Mouse (Mus musculus): ENCODE results near the gene Fndc3b. TPM values are rescaled to one million over a fixed set of nuclear protein-coding genes. Genes with fewer than 3 reads are reported as not detected.

The Fndc3b gene
- polyA plus RNA-seq (2015; fragmentation: Nextera tagmentation; extraction: Ambion mirVana) = 14.0 and 15.4 TPM in 2 replicates

DNA sequence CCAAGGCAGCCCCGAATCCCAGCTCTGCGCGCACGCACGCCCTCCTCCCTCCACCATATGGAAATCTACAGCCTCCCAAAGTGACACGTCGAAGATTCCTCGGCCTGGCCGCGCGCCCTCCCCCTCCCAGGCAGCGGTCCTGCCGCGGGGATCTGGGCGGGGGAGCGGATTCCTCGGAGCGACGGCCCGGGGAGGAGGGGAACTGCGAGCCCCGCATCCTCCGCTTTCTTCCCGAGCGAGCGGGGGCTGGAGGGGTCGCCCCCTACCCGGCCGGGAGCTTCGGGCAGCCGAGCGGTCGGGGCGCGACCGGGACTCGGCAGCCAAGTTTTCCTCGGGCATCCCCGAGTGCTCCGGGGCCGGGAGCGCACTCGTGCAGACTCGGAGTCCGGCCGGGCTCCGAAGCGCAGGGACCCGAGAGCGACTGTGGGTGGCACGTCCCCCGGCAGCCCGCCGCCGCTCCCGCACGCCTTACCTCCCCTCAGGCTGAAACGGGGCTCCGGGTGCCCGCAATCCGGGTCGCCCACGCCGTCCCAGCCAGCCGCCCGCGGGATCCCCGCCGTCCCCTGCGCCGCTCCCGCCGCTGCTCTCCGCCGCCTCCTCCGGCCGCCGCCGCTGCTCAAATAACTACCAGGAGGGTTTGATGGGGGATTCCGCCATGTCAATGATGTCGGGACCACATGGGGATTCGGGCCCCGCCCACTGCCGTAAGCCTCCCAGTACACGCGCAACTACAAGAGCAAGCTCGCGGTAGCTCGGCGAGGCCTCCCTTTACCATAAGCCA is at the start of gene Fndc3b:
Fndc3b (minus strand) TSS at position 660 of the 781 bp plus-strand sequence.
- peak within 1 kb of the TSS; percentile 96 for H3K9ac ChIP-seq (ENCODE audit: low read depth, low read length)
- no peaks in the 10 kb centered on the region for H3K36me3 ChIP-seq (ENCODE audit: control insufficient read depth, insufficient read depth, low read length)
- no peaks in the 10 kb centered on the region for H3K27me3 ChIP-seq (replicated peaks; ENCODE audit: control insufficient read depth, insufficient read depth, low read length)
- peak; percentile 82 for ATAC-seq
- peak within 1 kb of the TSS; percentile 75 for H3K4me2 ChIP-seq (ENCODE audit: low read depth, low read length)
- no peaks in the 10 kb centered on the region for H3K9me3 ChIP-seq (ENCODE audit: control insufficient read depth, low read length)
- H3K4me1 ChIP-seq (ENCODE audit: control insufficient read depth, insufficient read depth, low read length) = peaks cover 22% of the 10 kb centered on the region
- H3K27ac ChIP-seq (ENCODE audit: low read length) = peak within 1 kb of the TSS; percentile 99
- H3K4me3 ChIP-seq (ENCODE audit: low read length) = peak within 1 kb of the TSS; percentile 95
- WGBS = under 1% methylated on average over 83 of the region's 90 CpGs

GRCm38 (mm10) chr3:27760278-27760677 is 49.2 kb upstream of the Fndc3b start:
- no peak overlapping the region for H3K4me2 ChIP-seq (ENCODE audit: low read depth, low read length)
- WGBS = 47% methylated on average over 2 of the region's 2 CpGs
- no peaks in the 10 kb centered on the region for H3K9me3 ChIP-seq (ENCODE audit: control insufficient read depth, low read length)
- H3K4me1 ChIP-seq (ENCODE audit: control insufficient read depth, insufficient read depth, low read length) = no peaks in the 10 kb centered on the region
- no peak overlapping the region for H3K4me3 ChIP-seq (ENCODE audit: low read length)
- no peak overlapping the region for H3K9ac ChIP-seq (ENCODE audit: low read depth, low read length)
- no peaks in the 10 kb centered on the region for H3K27me3 ChIP-seq (replicated peaks; ENCODE audit: control insufficient read depth, insufficient read depth, low read length)
- ATAC-seq = no peak
- H3K36me3 ChIP-seq (ENCODE audit: control insufficient read depth, insufficient read depth, low read length) = no peaks in the 10 kb centered on the region
- H3K27ac ChIP-seq (ENCODE audit: low read length) = no peak overlapping the region

DNA sequence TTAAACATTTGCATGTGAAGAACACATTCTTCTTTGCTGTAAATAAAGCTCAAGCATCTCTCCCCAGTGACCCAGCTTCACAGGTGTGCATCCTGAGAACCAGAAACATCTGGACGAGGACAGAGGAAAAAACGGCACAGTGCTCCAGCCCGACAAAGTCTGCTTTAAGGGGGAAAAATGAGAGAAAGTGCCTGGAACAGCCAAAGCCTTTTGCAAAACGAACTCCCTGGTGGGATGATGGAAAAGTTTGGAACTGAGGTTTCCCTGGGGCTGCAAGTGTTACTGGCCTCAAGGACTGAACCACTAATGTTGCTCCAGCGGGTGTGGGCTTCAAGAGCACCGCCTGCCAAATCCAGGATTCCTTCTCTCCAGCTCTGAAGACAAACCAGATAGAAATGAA is 47.9 kb upstream of the Fndc3b start:
- Histone ChIP-seq H3K9ac (ENCODE audit: low read depth, low read length) (no peak overlapping the region), H3K4me1 (ENCODE audit: control insufficient read depth, insufficient read depth, low read length) (no peaks in the 10 kb centered on the region), H3K4me3 (ENCODE audit: low read length) (no peak overlapping the region), H3K4me2 (ENCODE audit: low read depth, low read length) (no peak overlapping the region), H3K9me3 (ENCODE audit: control insufficient read depth, low read length) (no peaks in the 10 kb centered on the region), H3K36me3 (ENCODE audit: control insufficient read depth, insufficient read depth, low read length) (no peaks in the 10 kb centered on the region), H3K27me3 (replicated peaks; ENCODE audit: control insufficient read depth, insufficient read depth, low read length) (no peaks in the 10 kb centered on the region), H3K27ac (ENCODE audit: low read length) (no peak overlapping the region)
- ATAC-seq = no peak
- WGBS = 39% methylated on average over 6 of the region's 6 CpGs

DNA sequence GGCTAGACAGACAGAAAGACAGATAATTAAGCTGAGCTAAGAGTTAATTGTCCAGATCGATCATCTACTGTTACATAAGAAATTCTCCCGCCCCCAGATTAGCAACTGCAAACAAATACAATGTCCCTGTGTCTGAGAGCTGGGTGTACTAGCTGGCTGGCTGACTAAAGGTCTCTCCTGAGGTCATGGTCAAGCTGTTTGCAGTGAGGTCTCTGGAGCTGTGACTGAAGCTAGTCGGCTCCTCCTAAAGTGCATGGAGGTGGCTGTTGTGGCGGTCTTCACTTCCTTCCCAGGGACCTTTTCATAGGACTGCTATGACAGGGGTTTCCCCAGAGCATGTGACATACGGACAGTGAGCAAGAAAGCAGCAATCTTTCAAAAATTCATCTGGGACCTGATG is 40.5 kb upstream of the Fndc3b start:
- no peaks in the 10 kb centered on the region for H3K9me3 ChIP-seq (ENCODE audit: control insufficient read depth, low read length)
- ATAC-seq = 0 out of 2 replicates have a peak, but pooled peaks have one; percentile 31
- no peak overlapping the region for H3K4me2 ChIP-seq (ENCODE audit: low read depth, low read length)
- H3K9ac ChIP-seq (ENCODE audit: low read depth, low read length) = no peak overlapping the region
- H3K4me3 ChIP-seq (ENCODE audit: low read length) = no peak overlapping the region
- H3K27ac ChIP-seq (ENCODE audit: low read length) = no peak overlapping the region
- WGBS = 64% methylated on average over 5 of the region's 5 CpGs
- no peaks in the 10 kb centered on the region for H3K27me3 ChIP-seq (replicated peaks; ENCODE audit: control insufficient read depth, insufficient read depth, low read length)
- no peaks in the 10 kb centered on the region for H3K36me3 ChIP-seq (ENCODE audit: control insufficient read depth, insufficient read depth, low read length)
- H3K4me1 ChIP-seq (ENCODE audit: control insufficient read depth, insufficient read depth, low read length) = no peaks in the 10 kb centered on the region

DNA sequence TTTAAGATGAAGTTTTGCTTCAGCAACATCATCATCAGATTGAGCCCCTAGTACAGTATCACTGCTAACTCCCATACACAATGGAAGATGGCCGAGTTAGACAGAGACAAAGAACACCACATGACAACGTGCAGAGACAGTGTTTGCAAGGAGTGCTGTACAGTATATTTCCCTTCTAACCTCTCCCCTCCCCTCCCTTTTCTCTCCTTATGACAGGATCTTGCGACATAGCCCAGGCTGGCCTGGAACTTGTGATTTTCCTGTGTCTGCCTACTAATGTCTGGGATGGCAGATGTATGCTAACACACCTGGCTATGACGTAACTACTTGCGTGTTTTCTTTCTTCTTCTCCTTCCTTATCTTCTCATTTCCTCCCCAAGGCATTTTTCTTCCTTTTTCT is 40.0 kb upstream of the Fndc3b start:
- no peak overlapping the region for H3K4me2 ChIP-seq (ENCODE audit: low read depth, low read length)
- no peaks in the 10 kb centered on the region for H3K36me3 ChIP-seq (ENCODE audit: control insufficient read depth, insufficient read depth, low read length)
- H3K27me3 ChIP-seq (replicated peaks; ENCODE audit: control insufficient read depth, insufficient read depth, low read length) = no peaks in the 10 kb centered on the region
- H3K4me3 ChIP-seq (ENCODE audit: low read length) = no peak overlapping the region
- no peak overlapping the region for H3K9ac ChIP-seq (ENCODE audit: low read depth, low read length)
- H3K9me3 ChIP-seq (ENCODE audit: control insufficient read depth, low read length) = no peaks in the 10 kb centered on the region
- peak; percentile 38 for ATAC-seq
- WGBS = 69% methylated on average over 5 of the region's 5 CpGs
- no peak overlapping the region for H3K27ac ChIP-seq (ENCODE audit: low read length)
- no peaks in the 10 kb centered on the region for H3K4me1 ChIP-seq (ENCODE audit: control insufficient read depth, insufficient read depth, low read length)

GRCm38 (mm10) chr3:27745651-27746050 is 34.5 kb upstream of the Fndc3b start:
- no peak overlapping the region for H3K9ac ChIP-seq (ENCODE audit: low read depth, low read length)
- WGBS = 92% methylated on average over 9 of the region's 9 CpGs
- no peaks in the 10 kb centered on the region for H3K9me3 ChIP-seq (ENCODE audit: control insufficient read depth, low read length)
- H3K4me3 ChIP-seq (ENCODE audit: low read length) = no peak overlapping the region
- no peak for ATAC-seq
- no peak overlapping the region for H3K27ac ChIP-seq (ENCODE audit: low read length)
- no peaks in the 10 kb centered on the region for H3K36me3 ChIP-seq (ENCODE audit: control insufficient read depth, insufficient read depth, low read length)
- H3K4me2 ChIP-seq (ENCODE audit: low read depth, low read length) = no peak overlapping the region
- no peaks in the 10 kb centered on the region for H3K4me1 ChIP-seq (ENCODE audit: control insufficient read depth, insufficient read depth, low read length)
- H3K27me3 ChIP-seq (replicated peaks; ENCODE audit: control insufficient read depth, insufficient read depth, low read length) = no peaks in the 10 kb centered on the region

- Histone ChIP-seq H3K4me2 (ENCODE audit: low read depth, low read length) (no peak overlapping the region), H3K4me3 (ENCODE audit: low read length) (no peak overlapping the region), H3K9ac (ENCODE audit: low read depth, low read length) (no peak overlapping the region), H3K27ac (ENCODE audit: low read length) (no peak overlapping the region), H3K27me3 (replicated peaks; ENCODE audit: control insufficient read depth, insufficient read depth, low read length) (no peaks in the 10 kb centered on the region), H3K4me1 (ENCODE audit: control insufficient read depth, insufficient read depth, low read length) (no peaks in the 10 kb centered on the region), H3K9me3 (ENCODE audit: control insufficient read depth, low read length) (no peaks in the 10 kb centered on the region), H3K36me3 (ENCODE audit: control insufficient read depth, insufficient read depth, low read length) (no peaks in the 10 kb centered on the region)
- 45% methylated on average over 7 of the region's 7 CpGs for WGBS
- ATAC-seq = peak; percentile 90
Measured at GRCm38 (mm10) chr3:27744754-27745153, 33.6 kb upstream of the Fndc3b start.

DNA sequence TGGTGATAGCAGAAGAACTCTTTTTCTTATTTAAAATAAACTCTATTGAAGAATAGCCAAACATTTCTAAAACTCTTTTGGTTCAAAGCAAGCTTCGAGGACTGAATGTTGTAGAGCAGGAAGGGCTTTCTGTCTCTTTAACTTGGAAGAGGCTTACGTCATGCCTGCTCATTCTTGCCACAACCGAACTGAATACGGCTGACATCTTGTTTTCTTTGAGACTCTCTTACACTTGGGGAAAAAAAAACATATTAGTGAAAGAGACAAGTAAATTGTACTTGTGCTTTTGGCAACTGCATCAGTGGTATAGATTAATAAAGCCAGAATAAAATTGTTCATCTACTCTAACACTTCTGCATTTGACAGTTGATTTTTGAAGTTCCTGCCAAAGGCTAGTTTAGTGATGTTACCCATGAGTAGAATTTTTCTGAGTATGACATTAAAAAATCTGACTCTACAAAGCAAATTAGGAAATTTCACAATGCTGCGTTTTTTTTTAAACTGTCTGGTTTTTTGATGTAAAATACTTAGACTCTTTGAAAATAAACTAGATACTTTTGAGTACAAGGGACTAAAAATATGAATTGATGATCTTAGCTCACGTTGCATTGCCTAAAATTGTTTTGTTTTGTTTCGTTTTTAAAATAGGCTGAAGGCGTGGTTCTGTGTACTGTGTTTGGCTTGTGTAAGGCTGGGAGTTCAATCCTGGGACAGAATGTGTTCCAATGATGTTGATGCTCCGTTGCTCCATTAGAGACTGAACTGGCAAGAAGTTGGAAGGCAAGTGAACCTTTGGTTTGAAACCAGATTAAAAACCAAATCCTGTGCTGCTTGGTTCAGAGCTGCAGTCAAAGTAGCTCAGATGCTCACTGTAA is 32.4 kb upstream of the Fndc3b start:
- no peaks in the 10 kb centered on the region for H3K4me1 ChIP-seq (ENCODE audit: control insufficient read depth, insufficient read depth, low read length)
- H3K36me3 ChIP-seq (ENCODE audit: control insufficient read depth, insufficient read depth, low read length) = no peaks in the 10 kb centered on the region
- no peak overlapping the region for H3K4me2 ChIP-seq (ENCODE audit: low read depth, low read length)
- H3K9me3 ChIP-seq (ENCODE audit: control insufficient read depth, low read length) = no peaks in the 10 kb centered on the region
- WGBS = 77% methylated on average over 9 of the region's 9 CpGs
- no peak for ATAC-seq
- no peak overlapping the region for H3K27ac ChIP-seq (ENCODE audit: low read length)
- no peak overlapping the region for H3K4me3 ChIP-seq (ENCODE audit: low read length)
- no peak overlapping the region for H3K9ac ChIP-seq (ENCODE audit: low read depth, low read length)
- H3K27me3 ChIP-seq (replicated peaks; ENCODE audit: control insufficient read depth, insufficient read depth, low read length) = no peaks in the 10 kb centered on the region

DNA sequence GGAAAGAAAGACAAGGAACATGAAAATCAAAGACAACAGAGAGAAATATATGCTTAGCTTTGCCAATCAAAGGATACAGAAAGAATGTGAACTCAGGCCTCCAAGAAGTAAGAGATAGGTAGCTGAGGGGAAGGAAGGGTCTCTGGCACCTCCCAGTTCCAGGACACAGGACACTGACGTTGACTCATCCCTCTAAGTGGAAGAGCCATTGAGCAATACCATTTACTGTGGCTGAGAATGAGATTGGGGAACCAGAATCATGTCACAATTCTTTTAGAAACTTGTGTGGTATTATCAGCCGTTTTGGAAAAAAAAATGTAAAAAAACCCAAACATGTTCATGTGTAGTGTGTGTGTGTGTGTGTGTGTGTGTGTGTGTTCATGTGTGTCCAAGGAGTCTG is 31.0 kb upstream of the Fndc3b start:
- no peak overlapping the region for H3K27ac ChIP-seq (ENCODE audit: low read length)
- H3K4me3 ChIP-seq (ENCODE audit: low read length) = no peak overlapping the region
- WGBS = 65% methylated on average over 2 of the region's 2 CpGs
- no peaks in the 10 kb centered on the region for H3K36me3 ChIP-seq (ENCODE audit: control insufficient read depth, insufficient read depth, low read length)
- H3K4me2 ChIP-seq (ENCODE audit: low read depth, low read length) = no peak overlapping the region
- H3K27me3 ChIP-seq (replicated peaks; ENCODE audit: control insufficient read depth, insufficient read depth, low read length) = no peaks in the 10 kb centered on the region
- no peaks in the 10 kb centered on the region for H3K4me1 ChIP-seq (ENCODE audit: control insufficient read depth, insufficient read depth, low read length)
- no peak overlapping the region for H3K9ac ChIP-seq (ENCODE audit: low read depth, low read length)
- H3K9me3 ChIP-seq (ENCODE audit: control insufficient read depth, low read length) = no peaks in the 10 kb centered on the region
- ATAC-seq = no peak

Measured in intestine, embryonic 16.5 days (tissue).